Mouse (Mus musculus) A20 (cell line): ENCODE measurements around the gene Trim38.
"Not testable (repeated sequence)": the region's sequence is repeated elsewhere in the genome, so short reads cannot be mapped to it uniquely, and the experiment has no call there.

ENCODE experiments used
- DNase-seq: peaks from one replicate; pipeline ENCODE4 v3.0.0-alpha.2; 2011; ENCODE audit warnings: low read depth, low spot score

The Trim38 gene

DNA sequence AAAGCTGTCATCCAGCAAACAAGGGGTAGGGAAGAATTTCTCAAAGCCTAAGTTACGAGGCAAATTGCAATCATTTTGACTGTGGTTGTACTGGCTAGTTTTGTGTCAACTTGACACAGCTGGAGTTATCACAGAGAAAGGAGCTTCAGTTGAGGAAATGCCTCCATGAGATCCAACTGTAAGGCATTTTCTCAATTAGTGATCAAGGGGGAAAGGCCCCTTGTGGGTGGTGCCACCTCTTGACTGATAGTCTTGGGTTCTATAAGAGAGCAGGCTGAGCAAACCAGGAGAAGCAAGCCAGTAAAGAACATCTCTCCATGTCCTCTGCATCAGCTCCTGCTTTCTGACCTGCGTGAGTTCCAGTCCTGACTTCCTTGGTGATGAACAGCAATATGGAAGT lies at the start of gene Trim38:
Trim38 (plus strand) TSS at position 301 of the 400 bp plus-strand sequence.
- DNase-seq, result not testable (repeated sequence)

DNA sequence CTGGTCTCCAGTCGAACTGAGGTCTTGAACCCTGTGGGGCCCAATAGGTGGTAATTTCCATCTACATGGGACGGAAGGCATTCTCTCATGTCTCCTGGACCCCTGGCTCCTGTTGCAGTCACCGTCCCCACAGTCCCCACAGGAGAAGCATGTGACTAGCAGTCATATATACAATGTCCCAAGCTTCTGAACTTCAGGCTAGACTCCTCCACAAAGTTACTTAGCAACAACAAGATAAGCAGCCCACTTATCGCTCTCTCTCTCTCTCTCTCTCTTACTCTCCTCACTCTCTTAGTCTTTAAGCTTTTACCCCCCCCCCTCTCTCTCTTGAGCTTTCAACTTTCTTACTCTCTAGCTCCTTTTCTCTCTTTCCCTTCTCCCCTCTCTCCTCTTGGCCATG lies 45.5 kb upstream of the Trim38 start:
- no peak for DNase-seq

- DNase-seq, result no peak
Observed at GRCm38 (mm10) chr13:23725213-23725612, 44.5 kb upstream of the Trim38 start.

- DNase-seq, result no peak
Observed at GRCm38 (mm10) chr13:23728472-23729191, 41.1 kb upstream of the Trim38 start.

- DNase-seq, result no peak
Observed at GRCm38 (mm10) chr13:23729192-23729525, 40.6 kb upstream of the Trim38 start.

GRCm38 (mm10) chr13:23729706-23730105 lies 40.0 kb upstream of the Trim38 start:
- no peak for DNase-seq

DNA sequence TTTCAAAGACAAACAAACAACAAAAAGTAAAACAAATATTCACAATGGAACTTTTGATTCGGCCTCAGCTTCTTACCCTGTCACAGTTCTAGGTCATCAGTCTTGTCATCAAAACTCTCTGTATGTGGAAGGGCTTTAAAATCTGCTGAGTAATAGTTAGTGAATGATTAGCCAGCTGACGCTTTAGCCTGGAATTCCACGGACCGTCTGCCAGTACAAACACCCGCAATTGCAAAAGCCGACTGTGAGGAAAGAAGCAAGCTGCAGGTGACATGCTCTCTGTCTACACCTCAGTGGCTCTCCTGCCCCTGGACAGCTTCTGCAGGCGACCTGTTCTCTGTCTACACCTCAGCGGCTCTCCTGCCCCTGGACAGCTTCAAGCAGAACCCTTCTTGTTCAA lies 39.2 kb upstream of the Trim38 start:
- no peak for DNase-seq

GRCm38 (mm10) chr13:23732156-23732804 lies 37.4 kb upstream of the Trim38 start:
- DNase-seq, result peak; percentile 46

GRCm38 (mm10) chr13:23737091-23737490 lies 32.6 kb upstream of the Trim38 start:
- no peak for DNase-seq

- DNase-seq, result no peak
Observed at GRCm38 (mm10) chr13:23738041-23738440, 31.7 kb upstream of the Trim38 start.

- peak; percentile 97 for DNase-seq
Observed at GRCm38 (mm10) chr13:23738677-23739068, 31.0 kb upstream of the Trim38 start, which contains the start of gene Hist1h1c. Gene Hist1h1c, plus strand, starts transcription at chr13:23738808.

GRCm38 (mm10) chr13:23739069-23739921 lies 30.4 kb upstream of the Trim38 start:
- peak; percentile 95 for DNase-seq

GRCm38 (mm10) chr13:23739922-23740252 lies 29.8 kb upstream of the Trim38 start:
- DNase-seq, result no peak

DNA sequence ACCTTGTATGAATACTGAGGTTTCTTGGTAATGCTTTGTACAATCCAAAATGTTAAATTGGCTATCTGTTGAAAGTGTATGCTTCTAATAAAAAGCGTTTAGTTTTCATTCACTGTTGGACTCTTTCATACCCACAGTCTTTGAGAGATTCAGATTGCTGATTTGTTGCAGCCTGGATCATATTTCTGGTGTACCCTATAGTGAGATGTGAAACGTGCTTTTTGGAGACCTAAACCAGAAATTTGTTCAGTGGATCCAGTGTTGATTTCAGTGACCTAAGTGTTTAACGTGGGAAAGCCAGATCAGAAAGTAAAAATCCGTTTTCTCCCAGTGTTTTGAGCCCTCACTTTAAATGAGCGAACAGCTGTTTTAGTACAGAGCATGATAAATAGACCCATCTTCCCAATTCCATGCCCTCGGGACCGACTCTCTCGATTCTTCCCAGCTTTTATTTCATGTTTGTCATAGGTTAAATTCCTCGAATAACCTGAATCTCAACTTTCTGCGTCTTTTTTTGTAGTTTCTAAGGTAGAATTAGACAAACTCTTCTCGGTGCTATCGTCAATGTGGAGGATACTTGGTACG lies 29.4 kb upstream of the Trim38 start:
- no peak for DNase-seq

- peak; percentile 47 for DNase-seq
Observed at GRCm38 (mm10) chr13:23740910-23741309, 28.8 kb upstream of the Trim38 start.

GRCm38 (mm10) chr13:23742007-23742406 lies 27.7 kb upstream of the Trim38 start:
- peak; percentile 10 for DNase-seq

GRCm38 (mm10) chr13:23743215-23743614 lies 26.5 kb upstream of the Trim38 start:
- no peak for DNase-seq

- DNase-seq, result no peak
Observed at GRCm38 (mm10) chr13:23743963-23744362, 25.8 kb upstream of the Trim38 start.

DNA sequence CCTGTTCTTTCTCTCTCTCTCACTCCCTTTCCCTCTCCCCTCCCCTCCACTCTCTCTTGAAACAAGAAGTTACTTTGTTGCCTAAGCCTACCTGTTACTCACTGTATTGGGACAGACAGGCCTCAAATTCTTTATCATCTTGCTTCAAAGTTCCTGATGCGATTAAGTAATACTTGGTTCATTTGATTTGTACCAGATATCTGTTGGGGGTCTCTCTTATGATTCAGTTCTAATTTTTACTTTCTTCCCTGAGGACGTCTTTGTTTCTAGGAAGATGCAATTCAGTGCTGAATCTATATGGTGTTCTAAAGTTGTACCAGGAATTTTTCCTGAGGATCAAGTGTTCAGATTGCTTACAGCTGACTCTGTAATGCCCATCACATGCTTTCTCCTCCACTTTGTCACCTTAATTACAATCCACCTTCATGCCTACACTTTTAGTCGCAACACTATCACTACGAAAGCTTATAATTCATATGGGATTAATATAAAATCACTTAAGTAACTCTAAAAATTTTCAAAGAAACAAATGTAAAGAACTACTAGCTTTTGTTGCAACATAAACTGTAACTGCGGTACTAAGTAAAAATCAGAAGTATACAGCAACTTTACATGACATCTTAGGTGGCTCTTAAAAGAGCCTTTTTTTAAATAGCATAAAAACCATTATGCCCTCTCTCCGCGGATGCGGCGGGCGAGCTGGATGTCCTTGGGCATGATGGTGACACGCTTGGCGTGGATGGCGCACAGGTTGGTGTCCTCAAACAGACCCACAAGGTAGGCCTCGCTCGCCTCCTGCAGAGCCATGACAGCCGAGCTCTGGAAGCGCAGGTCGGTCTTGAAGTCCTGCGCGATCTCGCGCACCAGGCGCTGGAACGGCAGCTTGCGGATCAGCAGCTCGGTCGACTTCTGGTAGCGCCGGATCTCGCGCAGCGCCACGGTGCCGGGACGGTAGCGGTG lies 25.0 kb upstream of the Trim38 start:
- DNase-seq, result peak; percentile 73

DNA sequence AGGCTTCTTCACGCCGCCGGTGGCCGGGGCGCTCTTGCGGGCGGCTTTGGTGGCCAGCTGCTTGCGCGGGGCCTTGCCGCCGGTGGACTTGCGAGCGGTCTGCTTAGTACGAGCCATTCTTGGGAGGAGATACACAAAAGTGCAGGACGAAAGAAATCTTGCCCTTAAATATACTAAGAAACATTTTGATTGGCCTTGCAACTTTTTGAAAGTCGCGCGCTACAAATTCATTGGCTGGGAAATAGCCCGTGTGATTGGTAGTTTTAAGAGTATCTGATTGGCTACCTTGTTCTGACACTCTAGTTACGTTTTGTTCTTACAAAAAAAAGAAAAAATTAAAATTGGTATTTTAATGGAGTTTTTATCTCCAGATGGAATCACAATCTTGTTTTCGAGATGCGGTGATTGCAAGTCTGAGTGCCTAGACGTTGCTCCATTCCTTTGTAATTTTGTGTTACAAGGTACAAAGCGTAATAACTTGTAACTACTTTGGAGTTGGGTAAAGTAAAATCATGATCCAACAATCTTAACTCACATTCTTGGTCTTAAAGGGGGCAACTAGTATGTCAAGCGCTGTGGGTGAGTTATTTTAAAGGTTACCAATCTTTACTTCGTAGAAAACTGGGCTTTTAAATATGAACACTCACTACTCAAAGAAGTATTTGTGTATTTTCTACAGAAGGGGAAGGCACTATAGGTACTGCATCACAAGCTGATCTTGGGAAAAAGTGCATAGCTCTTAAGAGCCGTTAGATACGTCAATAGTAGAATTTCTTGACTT lies 24.1 kb upstream of the Trim38 start, which contains the start of gene Hist1h3c:
Hist1h3c (minus strand) TSS at position 222 of the 781 bp plus-strand sequence.
- DNase-seq, result peak; percentile 94
